Mouse (Mus musculus) MEL (cell line): ENCODE results near the gene Gm19345.

Source experiments
- CHD2 ChIP-seq: IDR thresholded peaks from 2 replicates; pipeline ENCODE4 v1.6.1; 2011; ENCODE audit warnings: low read length, improper control_type of control experiment
- CTCF ChIP-seq, 3 experiments: IDR thresholded peaks in 2 of 3; conservative IDR thresholded peaks in 1 of 3; 2 replicates each; pipeline ENCODE4 v1.5.1; 2011 to 2012; ENCODE audit warnings: low read length in 3 of 3, low read depth in 2 of 3, mild to moderate bottlenecking in 2 of 3, improper control_type of control experiment in 1 of 3, inconsistent platforms in 1 of 3, mixed read lengths in 1 of 3, moderate library complexity in 1 of 3; ENCODE audit not compliant: control insufficient read depth in 1 of 3, insufficient read depth in 1 of 3, poor library complexity in 1 of 3, severe bottlenecking in 1 of 3
- ETS1 ChIP-seq: IDR thresholded peaks from 2 replicates; pipeline ENCODE4 v1.6.1; 2012; ENCODE audit warnings: low read depth, mild to moderate bottlenecking, inconsistent platforms, low read length, improper control_type of control experiment, moderate library complexity
- HCFC1 ChIP-seq: IDR thresholded peaks from 2 replicates; pipeline ENCODE4 v1.6.1; 2012; ENCODE audit warnings: low read depth, mild to moderate bottlenecking, inconsistent platforms, low read length, improper control_type of control experiment, moderate library complexity
- MAZ ChIP-seq: IDR thresholded peaks from 2 replicates; pipeline ENCODE4 v1.6.1; 2012; ENCODE audit warnings: low read depth, mild to moderate bottlenecking, inconsistent platforms, low read length, improper control_type of control experiment
- NRF1 ChIP-seq: IDR thresholded peaks from 2 replicates; pipeline ENCODE4 v1.6.1; 2014; ENCODE audit warnings: low read depth, mild to moderate bottlenecking, inconsistent platforms, low read length, improper control_type of control experiment, moderate library complexity; ENCODE audit not compliant: poor library complexity, insufficient read depth, severe bottlenecking
- POLR2A ChIP-seq, 2 experiments: IDR thresholded peaks; 2 replicates each; pipeline ENCODE4 v1.6.1; 2011 to 2012; ENCODE audit warnings: low read length in 2 of 2, mild to moderate bottlenecking in 2 of 2, control low read depth in 1 of 2, improper control_type of control experiment in 1 of 2, low read depth in 1 of 2, moderate library complexity in 1 of 2; ENCODE audit not compliant: control insufficient read depth in 1 of 2, insufficient read depth in 1 of 2, poor library complexity in 1 of 2
- POLR2AphosphoS2 ChIP-seq: IDR thresholded peaks from 2 replicates; pipeline ENCODE4 v1.6.1; 2011; ENCODE audit warnings: low read length, improper control_type of control experiment
- RAD21 ChIP-seq: IDR thresholded peaks from 2 replicates; pipeline ENCODE4 v1.6.1; 2011; ENCODE audit warnings: mild to moderate bottlenecking, low read depth, low read length, improper control_type of control experiment
- SIN3A ChIP-seq: IDR thresholded peaks from 2 replicates; pipeline ENCODE4 v1.6.1; 2012; ENCODE audit warnings: low read length, improper control_type of control experiment, inconsistent platforms
- ZC3H11A ChIP-seq: IDR thresholded peaks from 2 replicates; pipeline ENCODE4 v1.6.1; 2012; ENCODE audit warnings: low read depth, mild to moderate bottlenecking, inconsistent platforms, low read length, improper control_type of control experiment

DNA sequence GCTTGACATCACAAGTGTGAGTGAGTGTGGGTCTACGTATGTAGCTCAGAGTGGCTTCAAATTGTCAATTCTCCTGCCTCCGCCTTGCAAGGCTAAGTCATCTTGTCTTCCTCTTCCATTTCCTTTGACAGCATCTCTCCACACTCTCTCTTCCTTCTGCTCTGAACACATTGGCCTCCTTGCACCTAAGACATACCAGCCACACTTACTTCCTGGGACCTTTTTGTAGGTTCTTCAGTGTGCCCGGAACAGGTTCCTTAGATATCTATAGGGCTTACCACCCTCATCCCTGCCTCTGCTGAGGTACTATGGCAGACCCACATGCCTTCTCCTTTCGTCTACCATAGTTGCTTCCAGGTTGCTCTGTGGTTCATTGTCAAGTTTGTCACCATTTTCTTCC, 38.6 kb upstream of the Gm19345 start:
- no peak for TF ChIP-seq MAZ
- no peak for TF ChIP-seq POLR2AphosphoS2
- TF ChIP-seq CTCF (IDR thresholded peaks at IDR 0.05 in 2 of 3, conservative IDR thresholded peaks at IDR 0.05 in 1 of 3; ENCODE audit: control insufficient read depth in 1 of 3, insufficient read depth in 1 of 3, low read depth in 2 of 3, low read length in 3 of 3, poor library complexity in 1 of 3, severe bottlenecking in 1 of 3) = no peak
- TF ChIP-seq HCFC1 = no peak
- TF ChIP-seq ETS1 = no peak
- TF ChIP-seq RAD21 = no peak
- TF ChIP-seq ZC3H11A = no peak
- TF ChIP-seq POLR2A (IDR thresholded peaks at IDR 0.05; ENCODE audit: control insufficient read depth in 1 of 2, insufficient read depth in 1 of 2, low read depth in 1 of 2, low read length in 2 of 2, poor library complexity in 1 of 2) = peak in 1 of 2 experiments; percentile 45; a peak in 1 of 4 replicates
- no peak for TF ChIP-seq SIN3A
- TF ChIP-seq CHD2 = no peak
- no peak for TF ChIP-seq NRF1
